Mouse (Mus musculus) limb, embryonic 15.5 days (tissue): Measurements from ENCODE around the gene Col1a1. TPM values are rescaled to one million over a fixed set of nuclear protein-coding genes. Genes with fewer than 3 reads are reported as not detected.
"Not testable (repeated sequence)": the region's sequence is repeated elsewhere in the genome, so short reads cannot be mapped to it uniquely, and the experiment has no call there.

ENCODE experiments used
- ATAC-seq: fragments of 200-750 bp; cut with Nextera tagmentation; 2 replicates; pipeline ENCODE4 v1.8.0; 2017; ENCODE audit warnings: low read depth, moderate TSS enrichment; ENCODE audit not compliant: insufficient number of reproducible peaks, low FRiP score, low TSS enrichment
- H3K27ac ChIP-seq: fragments of 300-500 bp; sonication (generic); 2 replicates; pipeline ENCODE4 v1.5.1; 2015; ENCODE audit warnings: moderate library complexity, mild to moderate bottlenecking, inconsistent platforms
- H3K27me3 ChIP-seq: fragments of 300-500 bp; sonication (generic); 2 replicates; pipeline ENCODE4 v1.6.1; 2015; ENCODE audit warnings: inconsistent platforms
- H3K36me3 ChIP-seq: fragments of 300-500 bp; sonication (generic); 2 replicates; pipeline ENCODE4 v1.6.1; 2015; ENCODE audit warnings: inconsistent platforms
- H3K4me1 ChIP-seq: fragments of 300-500 bp; sonication (generic); 2 replicates; pipeline ENCODE4 v1.6.1; 2015; ENCODE audit warnings: inconsistent platforms
- H3K4me2 ChIP-seq: fragments of 300-500 bp; sonication (generic); 2 replicates; pipeline ENCODE4 v1.6.1; 2015; ENCODE audit warnings: mild to moderate bottlenecking, inconsistent platforms
- H3K4me3 ChIP-seq: fragments of 300-500 bp; sonication (generic); 2 replicates; pipeline ENCODE4 v1.5.1; 2015; ENCODE audit warnings: mild to moderate bottlenecking, inconsistent platforms
- H3K9ac ChIP-seq: fragments of 300-500 bp; sonication (generic); 2 replicates; pipeline ENCODE4 v1.6.1; 2015; ENCODE audit warnings: inconsistent platforms
- H3K9me3 ChIP-seq: fragments of 300-500 bp; sonication (generic); 2 replicates; pipeline ENCODE4 v1.6.1; 2016; ENCODE audit warnings: inconsistent platforms
- WGBS: fragments of 180-500 bp; shearing (Covaris S2); methylation state at CpG from one replicate; pipeline ENCODE4 v1.1.7; 2015; 5-methylcytosine and 5-hydroxymethylcytosine counted together
- polyA plus RNA-seq: library from polyadenylated mRNA; unstranded; fragments of >200 nt; fragmentation: Nextera tagmentation; extraction: Ambion mirVana; gene quantifications from 2 replicates; pipeline ENCODE4 v1.2.1, GENCODE M21; 2015

Gene Col1a1
- polyA plus RNA-seq, 1 experiment from 2014 or later, result 4,882 TPM

- no peak overlapping the region for H3K9ac ChIP-seq
- peak overlapping the region; percentile 17; the same call in 1 of the 2 replicates for H3K4me2 ChIP-seq
- 15% methylated on average over 8 of the region's 8 CpGs for WGBS
- H3K27ac ChIP-seq, result peak overlapping the region; percentile 82
- H3K4me3 ChIP-seq, result no peak overlapping the region
- peak; percentile 56 for ATAC-seq
- no peaks in the 10 kb centered on the region for H3K27me3 ChIP-seq
- no peaks in the 10 kb centered on the region for H3K9me3 ChIP-seq
- no peaks in the 10 kb centered on the region for H3K36me3 ChIP-seq
- peaks cover 19% of the 10 kb centered on the region for H3K4me1 ChIP-seq
These were observed 22.2 kb downstream of the Col1a1 start for GRCm38 (mm10) chr11:94958065-94958858.

GRCm38 (mm10) chr11:94962534-94963101 is 26.6 kb downstream of the Col1a1 start:
- no peak for ATAC-seq

GRCm38 (mm10) chr11:94967419-94967818 is 31.4 kb downstream of the Col1a1 start, which contains the start of gene Hils1:
TSS of gene Hils1 (plus strand) at chr11:94967593.
- peaks cover 12% of the 10 kb centered on the region; the same call in 1 of the 2 replicates for H3K4me1 ChIP-seq
- no peak for ATAC-seq
- no peak within 1 kb of the TSS for H3K9ac ChIP-seq
- no peaks in the 10 kb centered on the region for H3K36me3 ChIP-seq
- H3K4me3 ChIP-seq, result no peak within 1 kb of the TSS
- no peaks in the 10 kb centered on the region for H3K9me3 ChIP-seq
- no peak within 1 kb of the TSS for H3K27ac ChIP-seq
- H3K4me2 ChIP-seq, result no peak within 1 kb of the TSS
- 35% methylated on average over 4 of the region's 4 CpGs for WGBS
- H3K27me3 ChIP-seq, result no peaks in the 10 kb centered on the region

More at GRCm38 (mm10) chr11:94962534-94963101, 26.6 kb downstream of the Col1a1 start:
- Histone ChIP-seq H3K27me3 (no peaks in the 10 kb centered on the region), H3K4me3 (no peak overlapping the region), H3K4me2 (no peak overlapping the region), H3K9me3 (no peaks in the 10 kb centered on the region), H3K36me3 (no peaks in the 10 kb centered on the region), H3K9ac (no peak overlapping the region), H3K27ac (no peak overlapping the region), H3K4me1 (peaks cover 23% of the 10 kb centered on the region)
- WGBS, result 73% methylated on average over 5 of the region's 5 CpGs

- Histone ChIP-seq H3K4me2 (no peak overlapping the region), H3K27me3 (no peaks in the 10 kb centered on the region), H3K9ac (no peak overlapping the region), H3K27ac (no peak overlapping the region), H3K9me3 (no peaks in the 10 kb centered on the region), H3K36me3 (no peaks in the 10 kb centered on the region), H3K4me1 (peaks cover 11% of the 10 kb centered on the region; the same call in 1 of the 2 replicates), H3K4me3 (no peak overlapping the region)
- ATAC-seq, result no peak
- 72% methylated on average over 7 of the region's 7 CpGs for WGBS
These were observed 32.2 kb downstream of the Col1a1 start for GRCm38 (mm10) chr11:94968187-94968586.

- ATAC-seq, H3K4me3 ChIP-seq, H3K9me3 ChIP-seq, H3K27ac ChIP-seq, H3K4me2 ChIP-seq, H3K27me3 ChIP-seq, H3K9ac ChIP-seq, H3K4me1 ChIP-seq, H3K36me3 ChIP-seq: not testable (repeated sequence)
- 90% methylated on average over 4 of the region's 4 CpGs for WGBS
These were observed 33.7 kb downstream of the Col1a1 start for GRCm38 (mm10) chr11:94969709-94970108.

GRCm38 (mm10) chr11:94970210-94970943 is 34.4 kb downstream of the Col1a1 start:
- no peak for ATAC-seq
- Histone ChIP-seq H3K9me3 (no peaks in the 10 kb centered on the region), H3K27ac (no peak overlapping the region), H3K4me1 (0 out of 2 replicates have a peak, but pooled peaks cover 5% of the 10 kb centered on the region), H3K27me3 (no peaks in the 10 kb centered on the region), H3K9ac (no peak overlapping the region), H3K36me3 (no peaks in the 10 kb centered on the region), H3K4me3 (no peak overlapping the region), H3K4me2 (no peak overlapping the region)
- WGBS, result 59% methylated on average over 15 of the region's 15 CpGs

GRCm38 (mm10) chr11:94971895-94972615 is 36.0 kb downstream of the Col1a1 start:
- Histone ChIP-seq H3K9ac (no peak overlapping the region), H3K4me3 (no peak overlapping the region)
- 61% methylated on average over 16 of the region's 16 CpGs for WGBS

GRCm38 (mm10) chr11:94972887-94973286 is 36.9 kb downstream of the Col1a1 start:
- Histone ChIP-seq H3K9ac (no peak overlapping the region), H3K9me3 (no peaks in the 10 kb centered on the region), H3K27me3 (no peaks in the 10 kb centered on the region), H3K4me2 (no peak overlapping the region), H3K27ac (no peak overlapping the region), H3K4me1 (0 out of 2 replicates have a peak, but pooled peaks cover 5% of the 10 kb centered on the region), H3K36me3 (no peaks in the 10 kb centered on the region), H3K4me3 (peak overlapping the region; percentile 8)
- no peak for ATAC-seq
- WGBS, result 51% methylated on average over 5 of the region's 5 CpGs

More at GRCm38 (mm10) chr11:94971895-94972615, 36.0 kb downstream of the Col1a1 start:
- Histone ChIP-seq H3K9me3 (no peaks in the 10 kb centered on the region), H3K4me2 (no peak overlapping the region), H3K27ac (no peak overlapping the region), H3K27me3 (no peaks in the 10 kb centered on the region), H3K4me1 (0 out of 2 replicates have a peak, but pooled peaks cover 5% of the 10 kb centered on the region), H3K36me3 (no peaks in the 10 kb centered on the region)
- ATAC-seq, result no peak

- Histone ChIP-seq H3K4me2 (no peak overlapping the region), H3K9ac (no peak overlapping the region), H3K4me3 (peak overlapping the region; percentile 8), H3K4me1 (0 out of 2 replicates have a peak, but pooled peaks cover 5% of the 10 kb centered on the region), H3K36me3 (no peaks in the 10 kb centered on the region), H3K9me3 (no peaks in the 10 kb centered on the region), H3K27me3 (no peaks in the 10 kb centered on the region), H3K27ac (no peak overlapping the region)
- WGBS, result 44% methylated on average over 4 of the region's 4 CpGs
- 0 out of 2 replicates have a peak, but pooled peaks have one; percentile 47 for ATAC-seq
These were observed 37.3 kb downstream of the Col1a1 start for GRCm38 (mm10) chr11:94973313-94973712.

- H3K4me2 ChIP-seq, result no peak overlapping the region
- no peak overlapping the region for H3K27ac ChIP-seq
These were observed 38.9 kb downstream of the Col1a1 start for GRCm38 (mm10) chr11:94974951-94975350.

GRCm38 (mm10) chr11:94976199-94976598 is 40.2 kb downstream of the Col1a1 start, which contains the start of gene Sgca:
TSS of gene Sgca (minus strand) at chr11:94976327.
- H3K4me1 ChIP-seq, result peaks cover 13% of the 10 kb centered on the region
- no peaks in the 10 kb centered on the region for H3K27me3 ChIP-seq
- no peak for ATAC-seq
- H3K4me3 ChIP-seq, result no peak within 1 kb of the TSS
- H3K4me2 ChIP-seq, result no peak within 1 kb of the TSS
- H3K36me3 ChIP-seq, result no peaks in the 10 kb centered on the region
- H3K9me3 ChIP-seq, result no peaks in the 10 kb centered on the region
- 65% methylated on average over 5 of the region's 5 CpGs for WGBS
- H3K27ac ChIP-seq, result no peak within 1 kb of the TSS
- H3K9ac ChIP-seq, result no peak within 1 kb of the TSS

More at GRCm38 (mm10) chr11:94974951-94975350, 38.9 kb downstream of the Col1a1 start:
- Histone ChIP-seq H3K27me3 (no peaks in the 10 kb centered on the region), H3K36me3 (no peaks in the 10 kb centered on the region), H3K4me1 (peaks cover 16% of the 10 kb centered on the region), H3K9me3 (no peaks in the 10 kb centered on the region), H3K4me3 (no peak overlapping the region), H3K9ac (no peak overlapping the region)
- no peak for ATAC-seq
- 69% methylated on average over 2 of the region's 2 CpGs for WGBS
